8 mouse cellular contexts compared by ENCODE assay signal in the genomic region with DNA sequence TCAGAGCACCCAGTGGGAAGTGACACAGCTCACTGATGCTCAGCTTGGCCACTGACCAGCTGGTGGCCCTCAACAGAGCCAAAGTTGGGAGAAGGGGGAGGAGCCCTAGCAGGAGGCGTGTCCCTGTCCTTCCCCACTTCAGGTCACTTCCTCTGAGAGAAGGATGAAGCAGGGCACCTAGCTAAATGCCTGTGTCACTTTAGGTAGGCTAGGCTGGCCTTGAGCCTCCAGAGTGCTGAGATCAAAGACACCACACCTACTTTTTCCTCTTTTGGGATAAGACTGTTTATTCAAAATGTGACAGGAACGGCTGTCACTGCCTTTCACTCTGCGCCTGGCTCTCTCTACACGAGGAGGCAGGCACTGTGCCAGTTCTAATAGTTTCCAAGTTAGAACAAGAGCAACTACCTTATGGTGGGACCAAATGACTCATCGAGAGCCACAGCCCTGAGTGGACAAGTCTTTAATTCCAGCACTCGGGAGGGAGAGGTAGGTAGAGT. TPM values are rescaled to one million over a fixed set of nuclear protein-coding genes. Genes with fewer than 3 reads are reported as not detected.
DNase-seq lines count a peak whose midpoint lies in the region; ATAC-seq and TF ChIP-seq lines count a peak whose summit lies in the region.
"Had no signal": no experiment of that assay in that cellular context is flagged by ENCODE, and none has a peak within 500 bp of the region (broad histone marks: within the 10 kb centered on the region; RNA-seq: fewer than 3 reads in every experiment).

No protein-coding gene starts in this region.

- no peak overlapping the region for H3K27ac ChIP-seq in hindbrain, embryonic 10.5 days

- peaks cover 76% of the 10 kb centered on the region for H3K36me3 ChIP-seq in E14TG2a.4 (ENCODE audit: insufficient read depth, low read length)
- H3K36me3 ChIP-seq in hindbrain, embryonic 10.5 days: peaks cover 72% of the 10 kb centered on the region

- no peak for ATAC-seq in frontal cortex, adult (ENCODE audit: low TSS enrichment)

- H3K9me3 ChIP-seq in E14TG2a.4 (ENCODE audit: low read length): no peaks in the 10 kb centered on the region
- no peaks in the 10 kb centered on the region for H3K9me3 ChIP-seq in hindbrain, embryonic 10.5 days
- H3K9me3 ChIP-seq: liver, embryonic 15.5 days had no signal

- DNase-seq in 3134 (ENCODE audit: extremely low read depth, insufficient read length, low spot score): peak; percentile 76
- peak; percentile 46 to 71 for DNase-seq in heart, postnatal 14 days
- peak; percentile 47 to 53 for DNase-seq in layer of hippocampus, postnatal 36 days
- no peak for DNase-seq in left cerebral cortex, adult 9 months (ENCODE audit: low spot score in 2 of 2)
- no peak for DNase-seq in hindbrain, embryonic 10.5 days (ENCODE audit: low spot score)

- intact Hi-C loops in heart, postnatal 14 days (cut with DNase I): loop anchor here (2.0 to 5.0 kb wide), 4 partner anchors 33 to 180 kb away; no protein-coding TSS in a partner anchor

- 87% methylated on average over 6 of the region's 6 CpGs for WGBS in hindbrain, embryonic 10.5 days

- H3K4me3 ChIP-seq in E14TG2a.4 (replicated peaks; ENCODE audit: low read length): peak overlapping the region; percentile 67
- H3K4me3 ChIP-seq in hindbrain, embryonic 10.5 days: no peak overlapping the region
- H3K4me3 ChIP-seq: liver, embryonic 15.5 days had no signal

- no peaks in the 10 kb centered on the region for H3K27me3 ChIP-seq in E14TG2a.4 (ENCODE audit: insufficient read depth, low read length)
- no peaks in the 10 kb centered on the region for H3K27me3 ChIP-seq in hindbrain, embryonic 10.5 days (ENCODE audit: insufficient read depth, poor library complexity, severe bottlenecking)
- H3K27me3 ChIP-seq: liver, embryonic 15.5 days had no signal

- TF ChIP-seq CTCF in E14TG2a.4 (conservative IDR thresholded peaks at IDR 0.05; ENCODE audit: low read length): no peak

- H3K4me1 ChIP-seq in E14TG2a.4 (replicated peaks; ENCODE audit: low read depth, low read length): peaks cover 88% of the 10 kb centered on the region
- H3K4me1 ChIP-seq in hindbrain, embryonic 10.5 days (replicated peaks): peaks cover 5% of the 10 kb centered on the region; the same call in 1 of the 2 replicates

RNA-seq across cellular contexts. Expression of gene Actn4, which starts 9.7 kb away (rescaled TPM):
- total RNA-seq in heart, postnatal 14 days (2021): 100 to 1,000 TPM; 110 to 127 TPM
- 100 to 1,000 TPM; 121 to 130 TPM for total RNA-seq in layer of hippocampus, postnatal 36 days (2021)
- 216 and 245 TPM in 2 replicates for polyA plus RNA-seq in hindbrain, embryonic 10.5 days (2016; fragmentation: Nextera tagmentation; extraction: Ambion mirVana)

RNA-seq across cellular contexts. Expression of gene Eif3k, which starts 9.8 kb away (rescaled TPM):
- 100 to 1,000 TPM; 157 to 159 TPM for total RNA-seq in heart, postnatal 14 days (2021)
- total RNA-seq in layer of hippocampus, postnatal 36 days (2021): 100 to 1,000 TPM; 190 to 196 TPM
- polyA plus RNA-seq in hindbrain, embryonic 10.5 days (2016; fragmentation: Nextera tagmentation; extraction: Ambion mirVana): 426 and 432 TPM in 2 replicates

RNA-seq across cellular contexts. Expression of gene Map4k1, which starts 10.0 kb away (rescaled TPM):
- 1 to 10 TPM in 1 of 2 experiments, under 1 TPM in 1; 0.96 to 2.4 TPM for total RNA-seq in heart, postnatal 14 days (2021)
- 1 to 10 TPM; 1.7 to 1.9 TPM for total RNA-seq in layer of hippocampus, postnatal 36 days (2021)
- polyA plus RNA-seq in hindbrain, embryonic 10.5 days (2016; fragmentation: Nextera tagmentation; extraction: Ambion mirVana): 8.8 and 9.0 TPM in 2 replicates

Comparison
In these comparisons a context has a peak if more than half of its experiments do, and no peak if none do; other contexts are left out.
1. DNase-seq: peak in 3134 (single experiment), heart, postnatal 14 days (2 of 2) and layer of hippocampus, postnatal 36 days (2 of 2); none in left cerebral cortex, adult 9 months (0 of 2) and hindbrain, embryonic 10.5 days (single experiment).